Mouse (Mus musculus): ENCODE data around the gene Drd1.

- TF ChIP-seq CTCF (IDR thresholded peaks at IDR 0.05; ENCODE audit: low read depth, low read length), result no peak
- TF ChIP-seq POLR2A (IDR thresholded peaks at IDR 0.05; ENCODE audit: borderline replicate concordance, low read depth, low read length), result no peak
Observed at GRCm38 (mm10) chr13:54094963-54095362, 39.5 kb upstream of the Drd1 start.

Measured in bone marrow macrophage, adult 2 months (primary cell).